Mouse (Mus musculus) E14TG2a.4 (cell line): Measurements from ENCODE around the gene Aars2.

Experiments
- CTCF ChIP-seq: conservative IDR thresholded peaks from 2 replicates; pipeline ENCODE4 v1.5.1; 2014; ENCODE audit warnings: low read length
- NANOG ChIP-seq: IDR thresholded peaks from 2 replicates; pipeline ENCODE4 v1.6.1; 2014; ENCODE audit warnings: borderline replicate concordance, low read length, mixed read lengths

GRCm38 (mm10) chr17:45566031-45566359 is 59.4 kb downstream of the Aars2 start:
- TF ChIP-seq CTCF, result no peak
- no peak for TF ChIP-seq NANOG
